Mouse (Mus musculus) olfactory bulb, adult 2 months (tissue): Measurements from ENCODE around the gene Mecom. TPM values are rescaled to one million over a fixed set of nuclear protein-coding genes. Genes with fewer than 3 reads are reported as not detected.

Experiments
- H3K27ac ChIP-seq: fragments of 200-500 bp; 2 replicates; pipeline ENCODE4 v1.5.1; 2012; ENCODE audit warnings: low read depth, low read length; ENCODE audit not compliant: insufficient read depth
- H3K4me1 ChIP-seq: fragments of 200-500 bp; 2 replicates; pipeline ENCODE4 v1.6.1; 2012; ENCODE audit warnings: low read length; ENCODE audit not compliant: control insufficient read depth, insufficient read depth
- H3K4me3 ChIP-seq: fragments of 200-500 bp; 2 replicates; pipeline ENCODE4 v1.5.1; 2012; ENCODE audit warnings: mild to moderate bottlenecking, low read depth, low read length, moderate library complexity; ENCODE audit not compliant: insufficient read depth
- CTCF ChIP-seq: fragments of 200-500 bp; IDR thresholded peaks from 2 replicates; pipeline ENCODE4 v1.5.1; 2012; ENCODE audit warnings: low read depth, mild to moderate bottlenecking, low read length, moderate library complexity; ENCODE audit not compliant: insufficient read depth
- POLR2A ChIP-seq: fragments of 200-500 bp; IDR thresholded peaks from 2 replicates; pipeline ENCODE4 v1.6.1; 2012; ENCODE audit warnings: mild to moderate bottlenecking, low read depth, low read length, moderate library complexity; ENCODE audit not compliant: insufficient read depth
- WGBS: fragments of 180-500 bp; shearing (Covaris S2); methylation state at CpG from one replicate; pipeline ENCODE4 v1.1.7; 2018; 5-methylcytosine and 5-hydroxymethylcytosine counted together
- polyA plus RNA-seq: library from polyadenylated mRNA; stranded (reverse); fragments of >200 nt; gene quantifications from 2 replicates; pipeline ENCODE4 v1.2.4, GENCODE M21; 2012; ENCODE audit warnings: low replicate concordance; ENCODE audit not compliant: missing spikeins, insufficient read depth, insufficient read length

The Mecom gene
- polyA plus RNA-seq, 1 experiment, result not detected

DNA sequence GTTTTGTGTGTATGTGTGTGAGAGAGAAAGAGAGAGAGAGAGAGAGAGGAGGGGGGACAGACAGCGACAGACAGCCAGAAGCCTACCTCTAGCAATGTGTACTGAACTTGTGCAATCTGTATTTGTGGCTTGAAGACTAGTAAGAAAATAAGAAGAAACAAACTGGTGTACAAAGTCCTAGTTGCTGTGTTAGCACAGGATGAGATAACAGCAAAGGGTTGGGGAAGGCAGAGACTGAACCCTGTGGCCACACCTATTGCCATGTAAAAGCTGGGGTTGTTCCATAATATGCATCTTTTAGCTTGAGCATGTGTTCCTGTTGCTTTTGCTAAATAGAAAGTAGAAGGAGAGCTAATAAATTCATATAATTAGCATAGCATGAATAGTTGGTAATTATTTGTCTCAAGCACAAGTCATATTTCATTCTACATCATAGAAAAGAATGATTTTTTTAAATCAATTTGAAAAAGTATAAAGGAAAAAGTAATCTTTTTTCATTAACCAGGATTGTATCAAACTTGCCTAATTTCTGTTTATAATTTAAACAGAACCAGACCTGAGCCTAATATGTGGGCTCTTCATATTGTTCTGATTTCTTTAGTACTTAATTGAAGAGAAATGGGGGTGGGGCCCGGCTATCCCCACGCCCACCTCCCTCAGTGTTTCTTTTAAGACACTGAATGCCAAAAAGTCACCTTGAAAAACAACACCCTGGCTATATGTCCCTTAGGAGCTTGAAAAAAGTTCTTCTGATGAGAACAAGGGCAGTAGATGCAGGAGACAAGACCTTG is 379.2 kb downstream of the Mecom start:
- no peak overlapping the region for H3K4me3 ChIP-seq

DNA sequence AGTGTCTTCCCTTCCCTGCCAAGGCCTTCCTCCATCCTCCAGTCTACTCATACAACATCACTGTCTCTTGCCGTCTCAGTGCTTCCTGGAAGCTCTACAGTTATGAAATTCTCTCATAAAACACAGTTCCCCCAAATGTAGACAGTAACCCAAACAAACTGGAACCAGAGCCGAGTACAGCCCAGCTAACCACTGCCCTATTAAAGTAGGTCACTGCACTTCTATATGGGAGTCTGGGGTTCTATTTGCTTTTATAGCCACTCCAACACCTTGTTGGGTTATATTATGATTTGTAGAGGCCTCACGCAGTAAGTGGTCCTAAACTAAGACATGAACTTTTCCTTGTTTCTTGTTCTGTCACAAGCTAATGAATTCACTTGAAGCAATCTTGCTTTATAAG is 380.8 kb downstream of the Mecom start:
- 95% methylated on average over 3 of the region's 3 CpGs for WGBS
- no peak for TF ChIP-seq CTCF
- TF ChIP-seq POLR2A, result no peak
- no peak overlapping the region for H3K27ac ChIP-seq
- H3K4me1 ChIP-seq, result no peaks in the 10 kb centered on the region
- no peak overlapping the region for H3K4me3 ChIP-seq

More for the DNA sequence above, 379.2 kb downstream of the Mecom start:
- H3K27ac ChIP-seq, result no peak overlapping the region
- 80% methylated on average over 3 of the region's 3 CpGs for WGBS
- no peak for TF ChIP-seq CTCF
- no peak for TF ChIP-seq POLR2A
- H3K4me1 ChIP-seq, result no peaks in the 10 kb centered on the region

DNA sequence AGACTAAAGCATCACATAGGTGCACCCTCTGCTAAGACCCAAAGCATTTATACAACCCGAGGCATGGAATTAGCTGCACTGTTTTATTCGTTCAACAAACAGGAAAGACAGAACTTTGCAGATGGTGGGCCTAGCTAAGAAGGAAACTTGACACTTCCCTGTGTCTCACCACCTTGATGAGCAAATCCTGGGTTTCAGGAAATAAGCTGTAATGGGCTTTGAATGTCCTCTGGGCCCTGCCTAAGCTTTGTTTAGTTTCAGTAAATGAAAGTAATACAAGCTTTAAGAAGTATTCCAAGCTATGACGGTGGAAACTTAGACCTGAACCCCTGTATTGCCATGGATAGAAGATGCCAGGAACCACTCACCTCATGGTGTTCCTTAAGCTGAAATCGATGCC is 383.0 kb downstream of the Mecom start:
- 80% methylated on average over 4 of the region's 4 CpGs for WGBS
- Histone ChIP-seq H3K27ac (no peak overlapping the region), H3K4me1 (no peaks in the 10 kb centered on the region), H3K4me3 (no peak overlapping the region)
- TF ChIP-seq POLR2A, result no peak
- TF ChIP-seq CTCF, result no peak

DNA sequence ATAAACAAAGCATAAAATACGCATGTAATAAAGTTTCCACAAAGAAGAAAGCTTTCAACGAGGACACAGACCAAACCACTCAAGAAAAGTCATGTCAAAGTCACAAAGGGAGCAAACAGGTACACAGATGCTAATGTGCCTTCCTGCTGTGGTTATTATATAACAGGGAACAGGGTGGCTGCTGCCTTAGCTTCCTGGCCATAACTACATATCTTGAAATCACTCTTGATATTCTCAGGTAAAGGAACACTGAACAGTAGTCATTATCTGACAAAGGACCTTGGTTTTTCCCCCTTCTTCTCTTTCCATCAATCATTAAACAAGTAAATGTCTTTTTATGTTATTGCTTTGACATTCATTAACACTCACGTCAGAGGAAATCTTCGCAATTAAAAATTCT is 384.4 kb downstream of the Mecom start:
- 81% methylated on average over 4 of the region's 4 CpGs for WGBS
- no peak for TF ChIP-seq POLR2A
- TF ChIP-seq CTCF, result no peak

DNA sequence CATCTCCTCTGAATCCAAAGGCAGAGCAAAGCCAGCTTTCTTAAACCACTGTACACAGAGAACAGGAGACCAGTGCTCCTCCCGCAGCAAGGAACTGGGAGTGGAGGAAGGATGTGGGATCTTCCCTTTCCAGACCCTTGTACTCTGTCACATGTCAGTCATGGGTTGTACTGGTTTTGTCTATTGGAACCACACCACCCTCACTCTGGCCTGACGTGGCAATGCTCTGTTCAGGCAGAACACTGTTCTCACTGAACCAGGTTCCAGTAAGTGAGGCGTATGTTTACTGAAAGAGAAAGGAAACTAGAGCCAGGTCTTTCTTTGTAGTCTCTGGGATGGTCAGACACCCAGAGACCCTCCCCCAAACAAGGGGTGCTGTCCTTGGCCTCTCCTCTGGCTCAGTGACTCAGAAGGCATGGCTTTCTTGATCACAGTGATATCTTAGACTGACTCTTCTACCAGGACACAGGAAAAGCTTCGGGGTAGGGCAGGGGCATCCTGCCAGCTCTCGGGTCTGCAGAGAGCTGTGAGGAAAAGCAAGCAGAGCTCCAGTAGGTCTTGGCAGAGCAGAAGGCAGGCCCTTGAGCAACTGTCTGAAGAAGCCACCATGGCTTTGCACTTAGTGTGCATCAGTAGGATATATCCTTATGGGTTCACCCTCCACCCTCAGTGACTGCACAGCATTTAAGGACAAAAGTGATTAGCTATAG is 386.7 kb downstream of the Mecom start:
- H3K4me3 ChIP-seq, result no peak overlapping the region
- no peak overlapping the region for H3K27ac ChIP-seq
- TF ChIP-seq CTCF (no peak), POLR2A (no peak)
- 73% methylated on average over 5 of the region's 5 CpGs for WGBS
- no peaks in the 10 kb centered on the region for H3K4me1 ChIP-seq

More for the DNA sequence above, 384.4 kb downstream of the Mecom start:
- Histone ChIP-seq H3K27ac (no peak overlapping the region), H3K4me1 (no peaks in the 10 kb centered on the region), H3K4me3 (no peak overlapping the region)

DNA sequence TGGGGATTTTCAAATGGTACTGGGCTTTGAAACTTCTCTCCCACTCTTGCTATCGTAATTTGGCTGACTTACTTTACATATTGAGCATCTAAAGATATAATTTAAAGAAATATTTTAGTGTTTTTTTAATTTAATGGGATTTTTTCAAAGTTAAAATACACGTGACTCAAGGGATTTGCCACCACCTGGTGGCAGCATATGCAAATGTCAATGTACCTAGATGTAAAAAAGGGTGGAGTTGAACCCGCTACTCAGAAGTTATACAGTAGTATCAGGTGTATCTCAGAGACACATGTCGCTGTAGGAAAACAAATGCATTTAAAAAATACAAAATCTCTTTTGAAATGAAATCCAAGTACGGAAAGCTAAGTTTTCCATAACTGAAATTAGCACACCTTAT is 387.5 kb downstream of the Mecom start:
- Histone ChIP-seq H3K27ac (no peak overlapping the region), H3K4me3 (no peak overlapping the region), H3K4me1 (no peaks in the 10 kb centered on the region)
- no peak for TF ChIP-seq CTCF
- no peak for TF ChIP-seq POLR2A
- WGBS, result 86% methylated on average over 5 of the region's 5 CpGs

DNA sequence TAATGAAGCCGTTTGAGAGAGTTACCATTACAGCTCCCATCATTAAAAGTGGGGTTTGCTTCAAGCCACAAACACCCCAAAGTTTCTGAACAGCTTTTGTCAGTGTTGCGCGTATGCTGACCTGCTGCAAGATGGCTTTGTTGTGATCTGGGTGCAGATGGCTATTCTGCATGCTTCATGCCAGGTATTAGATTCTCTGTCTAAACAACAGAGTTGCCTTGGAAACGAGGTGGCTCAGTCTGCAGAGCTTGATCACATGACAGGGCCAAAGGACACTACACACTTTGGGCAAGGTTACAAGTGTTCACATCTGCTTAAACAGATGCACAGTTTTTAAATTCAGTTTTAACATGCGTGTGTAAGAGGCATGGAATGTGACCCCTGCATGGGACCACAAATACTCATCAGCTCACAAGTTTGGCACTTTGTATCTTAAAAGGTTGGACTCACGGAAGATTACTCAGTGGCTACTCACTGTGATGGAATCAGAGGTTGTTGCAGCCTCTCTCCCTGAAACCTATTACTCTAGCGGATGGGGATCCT is 390.6 kb downstream of the Mecom start:
- 82% methylated on average over 7 of the region's 7 CpGs for WGBS
- H3K27ac ChIP-seq, result no peak overlapping the region
- H3K4me3 ChIP-seq, result no peak overlapping the region
- H3K4me1 ChIP-seq, result no peaks in the 10 kb centered on the region
- TF ChIP-seq CTCF (no peak), POLR2A (no peak)

DNA sequence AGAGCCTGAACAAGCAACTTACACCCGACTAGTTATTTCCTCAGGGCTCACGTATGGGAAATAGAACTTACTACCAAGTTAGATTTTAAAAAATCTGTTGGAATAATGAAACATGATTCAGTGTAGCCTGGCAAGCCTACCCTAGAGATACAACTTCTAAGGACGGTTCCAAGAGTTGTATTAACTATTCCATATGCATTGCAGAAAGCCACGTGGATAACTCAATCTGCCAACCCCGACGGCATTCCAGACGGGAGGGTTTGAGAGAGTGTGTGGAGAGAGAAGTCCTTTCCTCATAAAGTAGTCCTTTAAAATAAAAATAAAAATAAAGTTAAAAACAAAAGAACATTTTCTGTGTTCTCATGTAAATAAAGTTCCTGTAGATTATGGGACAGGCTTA is 393.4 kb downstream of the Mecom start:
- H3K4me3 ChIP-seq, result no peak overlapping the region
- TF ChIP-seq POLR2A (no peak), CTCF (no peak)
- 68% methylated on average over 7 of the region's 7 CpGs for WGBS
- H3K4me1 ChIP-seq, result no peaks in the 10 kb centered on the region
- H3K27ac ChIP-seq, result no peak overlapping the region

DNA sequence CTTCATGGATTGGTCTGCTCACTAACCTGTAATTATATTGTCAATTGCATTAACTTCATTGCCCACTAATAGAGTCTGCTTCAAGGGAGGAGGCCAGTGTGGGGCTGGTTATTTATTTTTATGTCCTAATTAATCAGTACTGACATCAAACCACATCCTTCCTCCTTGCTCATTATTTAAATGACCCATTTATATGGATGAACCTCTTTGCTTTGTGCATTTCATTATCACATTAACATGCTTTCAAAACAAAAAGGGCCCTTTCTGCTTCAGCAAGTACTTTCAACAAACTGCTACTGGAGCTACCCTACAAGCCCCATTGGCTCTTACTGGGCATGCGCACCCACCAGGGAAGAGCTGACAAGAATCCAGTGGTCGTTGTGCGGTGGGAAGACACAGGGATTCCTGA is 393.9 kb downstream of the Mecom start:
- Histone ChIP-seq H3K27ac (no peak overlapping the region), H3K4me3 (no peak overlapping the region), H3K4me1 (no peaks in the 10 kb centered on the region)
- WGBS, result 24% methylated on average over 3 of the region's 3 CpGs
- TF ChIP-seq CTCF, result no peak
- TF ChIP-seq POLR2A, result no peak
